ENCODE assay signal across 9 mouse cellular contexts in genomic region chr12:12693838-12694777, GRCm38 (mm10).
DNase-seq lines count a peak whose midpoint lies in the region; ATAC-seq lines count a peak whose summit lies in the region.
"Had no signal": no experiment of that assay in that cellular context is flagged by ENCODE, and none has a peak within 500 bp of the region (broad histone marks: within the 10 kb centered on the region; RNA-seq: fewer than 3 reads in every experiment).

No protein-coding gene starts in this region.

- ATAC-seq in heart, embryonic 15.5 days (replicated peaks; ENCODE audit: insufficient number of reproducible peaks, insufficient read depth, low FRiP score, low read depth), result no peak
- peak; percentile 60 for ATAC-seq in embryonic facial prominence, embryonic 11.5 days (replicated peaks; ENCODE audit: insufficient number of reproducible peaks, low FRiP score, low TSS enrichment, low read depth)
- ATAC-seq in hindbrain, embryonic 16.5 days, result peak; percentile 62
- ATAC-seq in neural tube, embryonic 11.5 days (ENCODE audit: insufficient read depth, low FRiP score, low TSS enrichment), result peak; percentile 88

- 30% methylated on average over 29 of the region's 29 CpGs for WGBS in heart, embryonic 15.5 days
- WGBS in embryonic facial prominence, embryonic 11.5 days, result 8% methylated on average over 29 of the region's 29 CpGs
- WGBS in hindbrain, embryonic 16.5 days, result 10% methylated on average over 29 of the region's 29 CpGs
- WGBS in neural tube, embryonic 11.5 days, result 4% methylated on average over 29 of the region's 29 CpGs

- H3K9ac ChIP-seq in heart, embryonic 15.5 days, result no peak overlapping the region
- peak overlapping the region; percentile 35 for H3K9ac ChIP-seq in embryonic facial prominence, embryonic 11.5 days (replicated peaks; ENCODE audit: low read length)
- peak overlapping the region; percentile 35; the same call in 1 of the 2 replicates for H3K9ac ChIP-seq in hindbrain, embryonic 16.5 days (ENCODE audit: low read depth, low read length)
- H3K9ac ChIP-seq in neural tube, embryonic 11.5 days (ENCODE audit: low read length), result no peak overlapping the region
- H3K9ac ChIP-seq: liver, embryonic 13.5 days had no signal

- DNase-seq in heart, adult 18-20 months, result no peak
- DNase-seq in embryonic facial prominence, embryonic 11.5 days (ENCODE audit: low spot score), result peak; percentile 51
- DNase-seq in neural tube, embryonic 11.5 days (ENCODE audit: low spot score), result peak; percentile 81
- no peak for DNase-seq in thymus, postnatal 10 days (ENCODE audit: low spot score in 2 of 2)
- no peak for DNase-seq in thymus, postnatal 25 days
- no peak for DNase-seq in right cerebral cortex, adult 2 months (ENCODE audit: low spot score in 2 of 2)
- DNase-seq: liver, embryonic 13.5 days had no signal

- H3K9me3 ChIP-seq in heart, embryonic 15.5 days (replicated peaks), result no peaks in the 10 kb centered on the region
- no peaks in the 10 kb centered on the region for H3K9me3 ChIP-seq in embryonic facial prominence, embryonic 11.5 days (replicated peaks; ENCODE audit: control insufficient read depth, low read length)
- H3K9me3 ChIP-seq in hindbrain, embryonic 16.5 days (ENCODE audit: control insufficient read depth, low read length), result no peaks in the 10 kb centered on the region
- no peaks in the 10 kb centered on the region for H3K9me3 ChIP-seq in neural tube, embryonic 11.5 days (ENCODE audit: control insufficient read depth, low read length)
- H3K9me3 ChIP-seq: liver, embryonic 13.5 days had no signal

- H3K27ac ChIP-seq in heart, embryonic 15.5 days, result no peak overlapping the region
- no peak overlapping the region for H3K27ac ChIP-seq in embryonic facial prominence, embryonic 11.5 days (replicated peaks; ENCODE audit: low read depth, low read length)
- H3K27ac ChIP-seq in hindbrain, embryonic 16.5 days (ENCODE audit: low read depth, low read length), result no peak overlapping the region
- H3K27ac ChIP-seq in neural tube, embryonic 11.5 days (ENCODE audit: low read depth, low read length), result 0 out of 2 replicates have a peak overlapping the region, but pooled peaks have one; percentile 40
- H3K27ac ChIP-seq: liver, embryonic 13.5 days had no signal

- peak overlapping the region; percentile 17; the same call in 1 of the 2 replicates for H3K4me3 ChIP-seq in heart, embryonic 15.5 days
- no peak overlapping the region for H3K4me3 ChIP-seq in embryonic facial prominence, embryonic 11.5 days (ENCODE audit: low read depth, low read length)
- no peak overlapping the region for H3K4me3 ChIP-seq in hindbrain, embryonic 16.5 days (ENCODE audit: low read length)
- no peak overlapping the region for H3K4me3 ChIP-seq in neural tube, embryonic 11.5 days (ENCODE audit: low read depth, low read length)
- H3K4me3 ChIP-seq: liver, embryonic 13.5 days had no signal

- no peaks in the 10 kb centered on the region for H3K27me3 ChIP-seq in heart, embryonic 15.5 days
- H3K27me3 ChIP-seq in embryonic facial prominence, embryonic 11.5 days (ENCODE audit: control insufficient read depth, insufficient read depth, low read length), result no peaks in the 10 kb centered on the region
- no peaks in the 10 kb centered on the region for H3K27me3 ChIP-seq in hindbrain, embryonic 16.5 days (replicated peaks; ENCODE audit: control insufficient read depth, insufficient read depth, low read length)
- no peaks in the 10 kb centered on the region for H3K27me3 ChIP-seq in neural tube, embryonic 11.5 days (ENCODE audit: control insufficient read depth, insufficient read depth, low read length)
- H3K27me3 ChIP-seq: liver, embryonic 13.5 days had no signal

- H3K36me3 ChIP-seq in heart, embryonic 15.5 days, result no peaks in the 10 kb centered on the region
- H3K36me3 ChIP-seq in embryonic facial prominence, embryonic 11.5 days (replicated peaks; ENCODE audit: control insufficient read depth, insufficient read depth, low read depth, low read length), result no peaks in the 10 kb centered on the region
- no peaks in the 10 kb centered on the region for H3K36me3 ChIP-seq in hindbrain, embryonic 16.5 days (ENCODE audit: control insufficient read depth, insufficient read depth, low read length)
- H3K36me3 ChIP-seq in neural tube, embryonic 11.5 days (ENCODE audit: control insufficient read depth, insufficient read depth, low read length), result no peaks in the 10 kb centered on the region
- H3K36me3 ChIP-seq: liver, embryonic 13.5 days had no signal

- H3K4me1 ChIP-seq in heart, embryonic 15.5 days (replicated peaks), result peaks cover 7% of the 10 kb centered on the region; the same call in 1 of the 2 replicates
- H3K4me1 ChIP-seq in embryonic facial prominence, embryonic 11.5 days (ENCODE audit: control insufficient read depth, insufficient read depth, low read length), result no peaks in the 10 kb centered on the region
- peaks cover 7% of the 10 kb centered on the region for H3K4me1 ChIP-seq in hindbrain, embryonic 16.5 days (ENCODE audit: control insufficient read depth, insufficient read depth, low read depth, low read length)
- peaks cover 11% of the 10 kb centered on the region for H3K4me1 ChIP-seq in neural tube, embryonic 11.5 days (ENCODE audit: control insufficient read depth, insufficient read depth, low read length)
- H3K4me1 ChIP-seq: liver, embryonic 13.5 days had no signal

- peak overlapping the region; percentile 45 for H3K4me2 ChIP-seq in heart, embryonic 15.5 days
- peak overlapping the region; percentile 15; the same call in 1 of the 2 replicates for H3K4me2 ChIP-seq in embryonic facial prominence, embryonic 11.5 days (ENCODE audit: low read depth, low read length)
- H3K4me2 ChIP-seq in hindbrain, embryonic 16.5 days (ENCODE audit: low read length), result peak overlapping the region; percentile 40
- H3K4me2 ChIP-seq in neural tube, embryonic 11.5 days (ENCODE audit: low read depth), result peak overlapping the region; percentile 2; the same call in 1 of the 2 replicates
- H3K4me2 ChIP-seq: liver, embryonic 13.5 days had no signal

Comparison
In these comparisons a context has a peak if more than half of its experiments do, and no peak if none do; other contexts are left out.
1. H3K9ac ChIP-seq: peak in embryonic facial prominence, embryonic 11.5 days (single experiment) and hindbrain, embryonic 16.5 days (single experiment); none in heart, embryonic 15.5 days (single experiment) and neural tube, embryonic 11.5 days (single experiment).
2. DNase-seq: peak in embryonic facial prominence, embryonic 11.5 days (single experiment) and neural tube, embryonic 11.5 days (single experiment); none in heart, adult 18-20 months (0 of 2), thymus, postnatal 10 days (0 of 2), thymus, postnatal 25 days (single experiment) and right cerebral cortex, adult 2 months (0 of 2).
3. Peak in every context shown above with its lines, with median percentiles within 50 percentile points of each other: H3K4me2 ChIP-seq.